Mouse (Mus musculus) retina, embryonic 14.5 days (tissue): ENCODE measurements around the gene Zfp184.
"Not testable (repeated sequence)": the region's sequence is repeated elsewhere in the genome, so short reads cannot be mapped to it uniquely, and the experiment has no call there.

Experiments used
- DNase-seq: peaks from one replicate; pipeline ENCODE4 v3.0.0-alpha.2; 2015; ENCODE audit warnings: low spot score

Gene Zfp184

GRCm38 (mm10) chr13:21944926-21945740 lies at the start of gene Zfp184:
TSS of gene Zfp184 (plus strand) at chr13:21945094.
- DNase-seq: peak; percentile 97

- DNase-seq: peak; percentile 76
Measured at GRCm38 (mm10) chr13:21896549-21897244, 48.2 kb upstream of the Zfp184 start.

- no peak for DNase-seq
Measured at GRCm38 (mm10) chr13:21897245-21897634, 47.7 kb upstream of the Zfp184 start.

- DNase-seq: not testable (repeated sequence)
Measured at GRCm38 (mm10) chr13:21900870-21901565, 43.9 kb upstream of the Zfp184 start.

GRCm38 (mm10) chr13:21903500-21903899 lies 41.4 kb upstream of the Zfp184 start:
- no peak for DNase-seq

- not testable (repeated sequence) for DNase-seq
Measured at GRCm38 (mm10) chr13:21904090-21904489, 40.8 kb upstream of the Zfp184 start.

GRCm38 (mm10) chr13:21906301-21906700 lies 38.6 kb upstream of the Zfp184 start:
- no peak for DNase-seq

- DNase-seq: no peak
Measured at GRCm38 (mm10) chr13:21906946-21907806, 37.7 kb upstream of the Zfp184 start.

- DNase-seq: not testable (repeated sequence)
Measured at GRCm38 (mm10) chr13:21907807-21908155, 37.1 kb upstream of the Zfp184 start.

GRCm38 (mm10) chr13:21910735-21911134 lies 34.2 kb upstream of the Zfp184 start:
- no peak for DNase-seq

GRCm38 (mm10) chr13:21911147-21911546 lies 33.7 kb upstream of the Zfp184 start:
- peak; percentile 69 for DNase-seq

- no peak for DNase-seq
Measured at GRCm38 (mm10) chr13:21913854-21914253, 31.0 kb upstream of the Zfp184 start.

- DNase-seq: peak; percentile 69
Measured at GRCm38 (mm10) chr13:21914599-21914998, 30.3 kb upstream of the Zfp184 start.

GRCm38 (mm10) chr13:21915487-21915886 lies 29.4 kb upstream of the Zfp184 start:
- DNase-seq: no peak

GRCm38 (mm10) chr13:21916056-21916455 lies 28.8 kb upstream of the Zfp184 start:
- no peak for DNase-seq

- peak; percentile 73 for DNase-seq
Measured at GRCm38 (mm10) chr13:21917040-21917439, 27.9 kb upstream of the Zfp184 start.

GRCm38 (mm10) chr13:21917480-21917879 lies 27.4 kb upstream of the Zfp184 start:
- no peak for DNase-seq

- no peak for DNase-seq
Measured at GRCm38 (mm10) chr13:21917992-21918391, 26.9 kb upstream of the Zfp184 start.

GRCm38 (mm10) chr13:21918570-21919419 lies 26.1 kb upstream of the Zfp184 start:
- peak; percentile 78 for DNase-seq

GRCm38 (mm10) chr13:21919836-21920431 lies 25.0 kb upstream of the Zfp184 start:
- DNase-seq: peak; percentile 45
